Comparison of ENCODE assay signal across 13 mouse cellular contexts in the genomic region with DNA sequence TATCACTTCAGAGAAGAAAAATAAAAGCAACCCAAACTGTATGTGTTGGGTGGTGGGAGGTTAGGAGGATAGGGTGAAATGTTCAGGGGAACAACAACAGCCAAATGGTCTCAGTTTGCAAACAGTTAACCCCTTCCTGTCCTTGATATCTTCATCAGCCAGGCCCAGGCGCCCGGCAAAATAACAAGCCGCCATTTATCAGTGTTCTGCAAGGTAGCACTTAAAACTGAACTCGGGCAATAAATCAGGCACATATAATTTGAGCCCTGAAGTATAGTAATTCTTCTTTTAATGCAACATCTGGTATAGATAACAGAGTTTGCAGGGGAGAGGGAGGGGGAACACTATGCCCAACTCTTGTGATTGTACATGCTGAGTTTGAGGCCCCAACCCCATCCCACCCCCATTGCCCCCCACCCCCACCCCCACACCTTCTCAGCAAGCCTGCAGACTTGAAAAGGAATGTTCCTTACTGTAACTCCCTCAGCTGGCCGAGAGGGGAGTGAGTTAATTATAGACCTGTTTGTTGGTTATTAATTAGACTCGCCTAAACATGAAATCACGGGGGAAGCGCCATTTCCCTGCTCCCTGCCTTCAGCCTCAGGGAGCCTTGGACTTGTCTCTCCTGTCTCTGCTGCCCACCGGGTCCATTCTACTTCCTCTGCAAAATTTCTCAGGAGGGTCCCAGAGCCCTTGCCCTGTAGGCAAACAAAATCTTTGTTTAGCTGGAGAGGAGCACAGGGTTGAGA.
DNase-seq lines count a peak whose midpoint lies in the region; ATAC-seq and TF ChIP-seq lines count a peak whose summit lies in the region.
"Had no signal": no experiment of that assay in that cellular context is flagged by ENCODE, and none has a peak within 500 bp of the region (broad histone marks: within the 10 kb centered on the region; RNA-seq: fewer than 3 reads in every experiment).

No protein-coding gene starts in this region.

- no peak overlapping the region for H3K9ac ChIP-seq in stomach, embryonic 14.5 days (replicated peaks; ENCODE audit: low read depth, low read length)
- no peak overlapping the region for H3K9ac ChIP-seq in stomach, postnatal 0 days (ENCODE audit: low read length)
- H3K9ac ChIP-seq: liver, postnatal 0 days had no signal

- 42% methylated on average over 9 of the region's 9 CpGs for whole genome bisulfite sequencing in stomach, embryonic 14.5 days
- 48% methylated on average over 9 of the region's 9 CpGs for WGBS in stomach, postnatal 0 days

- TF ChIP-seq EP300 in stomach, postnatal 0 days (optimal IDR thresholded peaks at IDR 0.05), result no peak

- H3K4me2 ChIP-seq in stomach, embryonic 14.5 days (replicated peaks; ENCODE audit: low read depth, low read length), result no peak overlapping the region
- no peak overlapping the region for H3K4me2 ChIP-seq in stomach, postnatal 0 days (replicated peaks; ENCODE audit: low read depth)
- H3K4me2 ChIP-seq: heart, embryonic 11.5 days had no signal

- peak overlapping the region; percentile 0; the same call in 1 of the 2 replicates for H3K27ac ChIP-seq in stomach, embryonic 14.5 days (ENCODE audit: low read length)
- H3K27ac ChIP-seq in stomach, postnatal 0 days (replicated peaks), result no peak overlapping the region
- no peak overlapping the region for H3K27ac ChIP-seq in layer of hippocampus, adult 2 months
- H3K27ac ChIP-seq: hindbrain, embryonic 10.5 days had no signal

- no peak for ATAC-seq in stomach, embryonic 14.5 days (ENCODE audit: insufficient number of reproducible peaks, insufficient read depth, low FRiP score, low read depth)
- ATAC-seq in stomach, postnatal 0 days (ENCODE audit: low FRiP score, low TSS enrichment), result no peak
- ATAC-seq: liver, postnatal 0 days had no signal

- no peaks in the 10 kb centered on the region for H3K36me3 ChIP-seq in stomach, embryonic 14.5 days (ENCODE audit: control insufficient read depth, insufficient read depth, low read length)
- no peaks in the 10 kb centered on the region for H3K36me3 ChIP-seq in stomach, postnatal 0 days (ENCODE audit: control insufficient read depth, insufficient read depth, low read length)
- H3K36me3 ChIP-seq: hindbrain, embryonic 10.5 days had no signal

- no peaks in the 10 kb centered on the region for H3K27me3 ChIP-seq in stomach, embryonic 14.5 days (ENCODE audit: control insufficient read depth, insufficient read depth, low read length)
- no peaks in the 10 kb centered on the region for H3K27me3 ChIP-seq in stomach, postnatal 0 days (ENCODE audit: control insufficient read depth, insufficient read depth, low read length)

- no peaks in the 10 kb centered on the region for H3K4me1 ChIP-seq in stomach, embryonic 14.5 days (ENCODE audit: control insufficient read depth, insufficient read depth, low read length)
- H3K4me1 ChIP-seq in stomach, postnatal 0 days (replicated peaks; ENCODE audit: control insufficient read depth, insufficient read depth), result no peaks in the 10 kb centered on the region
- H3K4me1 ChIP-seq: hindbrain, embryonic 10.5 days had no signal

- no peaks in the 10 kb centered on the region for H3K9me3 ChIP-seq in stomach, embryonic 14.5 days (ENCODE audit: control insufficient read depth, low read depth, low read length)
- H3K9me3 ChIP-seq in stomach, postnatal 0 days (ENCODE audit: control insufficient read depth, low read length), result no peaks in the 10 kb centered on the region
- H3K9me3 ChIP-seq: hindbrain, embryonic 10.5 days had no signal

- H3K4me3 ChIP-seq in stomach, embryonic 14.5 days (ENCODE audit: low read depth, low read length), result no peak overlapping the region
- no peak overlapping the region for H3K4me3 ChIP-seq in stomach, postnatal 0 days (ENCODE audit: low read depth, low read length)
- no peak overlapping the region for H3K4me3 ChIP-seq in layer of hippocampus, adult 2 months
- H3K4me3 ChIP-seq: hindbrain, embryonic 10.5 days had no signal

- TF ChIP-seq CTCF in stomach, postnatal 0 days (IDR thresholded peaks at IDR 0.05; ENCODE audit: low read depth), result no peak
- TF ChIP-seq CTCF in layer of hippocampus, adult 2 months (conservative IDR thresholded peaks at IDR 0.05), result no peak

- no peak for DNase-seq in stomach, postnatal 0 days (ENCODE audit: low spot score)
- peak; percentile 67 for DNase-seq in kidney, adult 18-20 months
- peak; percentile 72 to 77 for DNase-seq in kidney, postnatal 36 days
- no peak for DNase-seq in lung, postnatal 25 days (ENCODE audit: low spot score)
- no peak for DNase-seq in layer of hippocampus, adult 2 months (ENCODE audit: low spot score in 2 of 2)
- no peak for DNase-seq in adipocyte (ENCODE audit: low spot score)
- DNase-seq: cerebellum, adult 9-10 months; liver, postnatal 0 days; right cerebral cortex, postnatal 14 days; thymus, postnatal 25 days had no signal

Comparison
In these comparisons a context has a peak if more than half of its experiments do, and no peak if none do; other contexts are left out.
1. DNase-seq: peak in kidney, adult 18-20 months (single experiment) and kidney, postnatal 36 days (2 of 2); none in stomach, postnatal 0 days (single experiment), lung, postnatal 25 days (single experiment), layer of hippocampus, adult 2 months (0 of 2) and adipocyte (single experiment).